Comparison of ENCODE assay signal across 8 mouse cellular contexts in genomic region chr7:19747420-19748218, GRCm38 (mm10). TPM values are rescaled to one million over a fixed set of nuclear protein-coding genes. Genes with fewer than 3 reads are reported as not detected.
DNase-seq lines count a peak whose midpoint lies in the region; ATAC-seq and TF ChIP-seq lines count a peak whose summit lies in the region.

No protein-coding gene starts in this region.

- peak overlapping the region; percentile 57 to 89; a peak in 3 of 4 replicates for H3K27ac ChIP-seq in heart, embryonic 14.5 days (replicated peaks in 1 of 2; ENCODE audit: control insufficient read depth in 1 of 2, insufficient read depth in 1 of 2, low read depth in 2 of 2, low read length in 2 of 2)
- no peak overlapping the region for H3K27ac ChIP-seq in forebrain, embryonic 13.5 days
- no peak overlapping the region for H3K27ac ChIP-seq in cerebellum, adult 2 months (ENCODE audit: insufficient read depth, low read length)

- peaks cover 47 to 55% of the 10 kb centered on the region in 2 experiments for H3K4me1 ChIP-seq in heart, embryonic 14.5 days (ENCODE audit: control insufficient read depth in 2 of 2, insufficient read depth in 2 of 2, low read length in 2 of 2)
- peaks cover 32% of the 10 kb centered on the region for H3K4me1 ChIP-seq in forebrain, embryonic 13.5 days
- H3K4me1 ChIP-seq in cerebellum, adult 2 months (ENCODE audit: control insufficient read depth, insufficient read depth, low read length), result no peaks in the 10 kb centered on the region; the same call in 1 of the 2 replicates

- peaks cover 17% of the 10 kb centered on the region for H3K36me3 ChIP-seq in heart, embryonic 14.5 days (ENCODE audit: control insufficient read depth, insufficient read depth, low read length)
- H3K36me3 ChIP-seq in forebrain, embryonic 13.5 days (ENCODE audit: poor library complexity, severe bottlenecking), result peaks cover 10% of the 10 kb centered on the region

- no peak for DNase-seq in heart, postnatal 14 days
- peak; percentile 62 for DNase-seq in kidney, postnatal 10 days
- DNase-seq in lung, postnatal 36 days, result peak; percentile 85
- no peak for DNase-seq in gastrocnemius, postnatal 4 days (ENCODE audit: low spot score in 2 of 2)
- DNase-seq in cerebellum, adult 2 months, result no peak

- intact Hi-C loops in heart, postnatal 14 days (cut with DNase I), result no loop called here

- no peaks in the 10 kb centered on the region for H3K9me3 ChIP-seq in heart, embryonic 14.5 days (ENCODE audit: control insufficient read depth, low read length)
- H3K9me3 ChIP-seq in forebrain, embryonic 13.5 days (replicated peaks), result no peaks in the 10 kb centered on the region

- no peak for TF ChIP-seq CTCF in cerebellum, adult 2 months (IDR thresholded peaks at IDR 0.05; ENCODE audit: borderline replicate concordance, insufficient read depth, low read depth, low read length)

- H3K4me2 ChIP-seq in heart, embryonic 14.5 days (ENCODE audit: low read length), result peak overlapping the region; percentile 93
- peak overlapping the region; percentile 79 for H3K4me2 ChIP-seq in forebrain, embryonic 13.5 days

- H3K27me3 ChIP-seq in heart, embryonic 14.5 days (ENCODE audit: control insufficient read depth, insufficient read depth, low read length), result no peaks in the 10 kb centered on the region
- no peaks in the 10 kb centered on the region; the same call in 1 of the 2 replicates for H3K27me3 ChIP-seq in forebrain, embryonic 13.5 days
- no peaks in the 10 kb centered on the region for H3K27me3 ChIP-seq in cerebellum, adult 2 months (ENCODE audit: control insufficient read depth, insufficient read depth, low read length)

- WGBS in heart, embryonic 14.5 days, result 14% methylated on average over 25 of the region's 25 CpGs
- 6% methylated on average over 24 of the region's 25 CpGs for WGBS in forebrain, embryonic 13.5 days
- 20% methylated on average over 25 of the region's 25 CpGs for WGBS in cerebellum, adult 2 months

- no peak for TF ChIP-seq POLR2A in cerebellum, adult 2 months (IDR thresholded peaks at IDR 0.05; ENCODE audit: borderline replicate concordance, insufficient read depth, low read length)

- ATAC-seq in heart, embryonic 14.5 days (ENCODE audit: insufficient number of reproducible peaks, insufficient read depth, low FRiP score, low read depth), result no peak
- no peak for ATAC-seq in forebrain, embryonic 13.5 days
- no peak for ATAC-seq in megakaryocyte-erythroid progenitor cell, adult 5-6 weeks (replicated peaks; ENCODE audit: low FRiP score, low TSS enrichment, poor library complexity, severe bottlenecking)

- H3K9ac ChIP-seq in heart, embryonic 14.5 days (ENCODE audit: low read length), result peak overlapping the region; percentile 93
- H3K9ac ChIP-seq in forebrain, embryonic 13.5 days, result peak overlapping the region; percentile 91

- peak overlapping the region; percentile 70 to 96 for H3K4me3 ChIP-seq in heart, embryonic 14.5 days (ENCODE audit: control insufficient read depth in 1 of 2, insufficient read depth in 1 of 2, low read depth in 1 of 2, low read length in 2 of 2)
- peak overlapping the region; percentile 76 for H3K4me3 ChIP-seq in forebrain, embryonic 13.5 days
- H3K4me3 ChIP-seq in cerebellum, adult 2 months (replicated peaks; ENCODE audit: insufficient read depth, low read depth, low read length), result no peak overlapping the region

RNA-seq across cellular contexts. Expression of gene Nectin2, which starts 2.7 kb away (rescaled TPM):
- polyA plus RNA-seq in heart, embryonic 14.5 days (2014; fragmentation: Nextera tagmentation; extraction: Ambion mirVana), result 63.4 and 68.4 TPM in 2 replicates
- total RNA-seq in heart, postnatal 14 days (2021), result 10 to 100 TPM; 37.2 to 39.7 TPM
- 34.6 and 38.0 TPM in 2 replicates for polyA plus RNA-seq in forebrain, embryonic 13.5 days (2015; fragmentation: Nextera tagmentation; extraction: Ambion mirVana)
- 2.2 and 6.0 TPM in 2 replicates for total RNA-seq in megakaryocyte-erythroid progenitor cell, adult 5-6 weeks (2014; fragmentation: Nextera tagmentation)
- 3.9 and 12.3 TPM in 2 replicates for total RNA-seq in megakaryocyte-erythroid progenitor cell, adult 5-6 weeks (2017)
- total RNA-seq in gastrocnemius, postnatal 4 days (2021), result 10 to 100 TPM; 21.1 to 23.2 TPM
- polyA plus RNA-seq in cerebellum, adult 2 months (2012; rRNA removed), result 8.9 and 9.3 TPM in 2 replicates

RNA-seq across cellular contexts. Expression of gene Bcam, which starts 23.2 kb away (rescaled TPM):
- 293 and 321 TPM in 2 replicates for polyA plus RNA-seq in heart, embryonic 14.5 days (2014; fragmentation: Nextera tagmentation; extraction: Ambion mirVana)
- total RNA-seq in heart, postnatal 14 days (2021), result 100 to 1,000 TPM; 225 to 236 TPM
- polyA plus RNA-seq in forebrain, embryonic 13.5 days (2015; fragmentation: Nextera tagmentation; extraction: Ambion mirVana), result 4.4 and 5.7 TPM in 2 replicates
- total RNA-seq in megakaryocyte-erythroid progenitor cell, adult 5-6 weeks (2014; fragmentation: Nextera tagmentation), result 5.3 TPM in 1 of 2 replicates, not detected in the other
- total RNA-seq in megakaryocyte-erythroid progenitor cell, adult 5-6 weeks (2017), result 0.08 TPM in 1 of 2 replicates, not detected in the other
- total RNA-seq in gastrocnemius, postnatal 4 days (2021), result 100 to 1,000 TPM; 119 to 144 TPM
- 24.7 and 25.3 TPM in 2 replicates for polyA plus RNA-seq in cerebellum, adult 2 months (2012; rRNA removed)

RNA-seq across cellular contexts. Expression of gene Tomm40, which starts 32.4 kb away (rescaled TPM):
- polyA plus RNA-seq in heart, embryonic 14.5 days (2014; fragmentation: Nextera tagmentation; extraction: Ambion mirVana), result 130 and 135 TPM in 2 replicates
- total RNA-seq in heart, postnatal 14 days (2021), result 100 to 1,000 TPM; 107 to 120 TPM
- polyA plus RNA-seq in forebrain, embryonic 13.5 days (2015; fragmentation: Nextera tagmentation; extraction: Ambion mirVana), result 112 and 118 TPM in 2 replicates
- 111 and 140 TPM in 2 replicates for total RNA-seq in megakaryocyte-erythroid progenitor cell, adult 5-6 weeks (2014; fragmentation: Nextera tagmentation)
- 44.6 and 64.9 TPM in 2 replicates for total RNA-seq in megakaryocyte-erythroid progenitor cell, adult 5-6 weeks (2017)
- 10 to 100 TPM; 68.4 to 72.0 TPM for total RNA-seq in gastrocnemius, postnatal 4 days (2021)
- 125 TPM in 2 replicates for polyA plus RNA-seq in cerebellum, adult 2 months (2012; rRNA removed)

RNA-seq across cellular contexts. Expression of gene Apoe, which starts 48.6 kb away (rescaled TPM):
- polyA plus RNA-seq in heart, embryonic 14.5 days (2014; fragmentation: Nextera tagmentation; extraction: Ambion mirVana), result 644 and 695 TPM in 2 replicates
- 100 to 1,000 TPM; 243 to 352 TPM for total RNA-seq in heart, postnatal 14 days (2021)
- 118 and 125 TPM in 2 replicates for polyA plus RNA-seq in forebrain, embryonic 13.5 days (2015; fragmentation: Nextera tagmentation; extraction: Ambion mirVana)
- 113 and 140 TPM in 2 replicates for total RNA-seq in megakaryocyte-erythroid progenitor cell, adult 5-6 weeks (2014; fragmentation: Nextera tagmentation)
- total RNA-seq in megakaryocyte-erythroid progenitor cell, adult 5-6 weeks (2017), result 556 and 867 TPM in 2 replicates
- total RNA-seq in gastrocnemius, postnatal 4 days (2021), result 100 to 1,000 TPM; 136 to 167 TPM
- 2,800 and 2,936 TPM in 2 replicates for polyA plus RNA-seq in cerebellum, adult 2 months (2012; rRNA removed)

RNA-seq across cellular contexts. Expression of gene Cblc, which starts 49.0 kb away (rescaled TPM):
- polyA plus RNA-seq in heart, embryonic 14.5 days (2014; fragmentation: Nextera tagmentation; extraction: Ambion mirVana), result 0.53 TPM in 1 of 2 replicates, not detected in the other
- not detected for total RNA-seq in heart, postnatal 14 days (2021)
- polyA plus RNA-seq in forebrain, embryonic 13.5 days (2015; fragmentation: Nextera tagmentation; extraction: Ambion mirVana), result not detected in 2 replicates
- total RNA-seq in megakaryocyte-erythroid progenitor cell, adult 5-6 weeks (2014; fragmentation: Nextera tagmentation), result not detected in 2 replicates
- not detected in 2 replicates for total RNA-seq in megakaryocyte-erythroid progenitor cell, adult 5-6 weeks (2017)
- total RNA-seq in gastrocnemius, postnatal 4 days (2021), result under 1 TPM; 0.76 to 0.96 TPM
- polyA plus RNA-seq in cerebellum, adult 2 months (2012; rRNA removed), result not detected in 2 replicates

Comparison
In these comparisons a context has a peak if more than half of its experiments do, and no peak if none do; other contexts are left out.
1. H3K27ac ChIP-seq: peak in heart, embryonic 14.5 days (2 of 2); none in forebrain, embryonic 13.5 days (single experiment) and cerebellum, adult 2 months (single experiment).
2. DNase-seq: peak in kidney, postnatal 10 days (single experiment) and lung, postnatal 36 days (single experiment); none in heart, postnatal 14 days (0 of 2), gastrocnemius, postnatal 4 days (0 of 2) and cerebellum, adult 2 months (0 of 2).
3. RNA of gene Bcam, which starts 23.2 kb away (total RNA-seq): 225 to 236 TPM in heart, postnatal 14 days and 119 to 144 TPM in gastrocnemius, postnatal 4 days; 0.08 to 5.3 TPM in megakaryocyte-erythroid progenitor cell, adult 5-6 weeks; every median in the first group is over 10 times any median in the second.